Mouse (Mus musculus) gonadal fat pad, adult 2 months (tissue): ENCODE data around the gene Mmgt2. TPM values are rescaled to one million over a fixed set of nuclear protein-coding genes. Genes with fewer than 3 reads are reported as not detected.

Experiments used
- DNase-seq: peaks from one replicate; pipeline ENCODE4 v3.0.0-alpha.2; 2012; ENCODE audit warnings: low read depth
- polyA plus RNA-seq: library from polyadenylated mRNA; depleted of rRNA; stranded (reverse); fragments of >200 nt; gene quantifications from 2 replicates; pipeline ENCODE4 v1.2.3, GENCODE M21; 2012

Gene Mmgt2
- polyA plus RNA-seq, 1 experiment: 50.9 TPM

- DNase-seq: no peak
These were observed 26.7 kb upstream of the Mmgt2 start for GRCm38 (mm10) chr11:62621586-62622283.

- no peak for DNase-seq
These were observed 25.6 kb upstream of the Mmgt2 start for GRCm38 (mm10) chr11:62622850-62623249.

GRCm38 (mm10) chr11:62624341-62625291, 23.8 kb upstream of the Mmgt2 start:
- no peak for DNase-seq

GRCm38 (mm10) chr11:62629352-62630224, 18.9 kb upstream of the Mmgt2 start:
- no peak for DNase-seq

- no peak for DNase-seq
These were observed 18.1 kb upstream of the Mmgt2 start for GRCm38 (mm10) chr11:62630225-62630821.

- DNase-seq: no peak
These were observed 17.3 kb upstream of the Mmgt2 start for GRCm38 (mm10) chr11:62631138-62631537.

- DNase-seq: no peak
These were observed 13.1 kb upstream of the Mmgt2 start for GRCm38 (mm10) chr11:62635406-62635805.

- DNase-seq: no peak
These were observed 12.2 kb upstream of the Mmgt2 start for GRCm38 (mm10) chr11:62636105-62636839.

GRCm38 (mm10) chr11:62636840-62637221, 11.6 kb upstream of the Mmgt2 start:
- no peak for DNase-seq

GRCm38 (mm10) chr11:62637401-62637800, 11.1 kb upstream of the Mmgt2 start:
- DNase-seq: no peak

- no peak for DNase-seq
These were observed 10.7 kb upstream of the Mmgt2 start for GRCm38 (mm10) chr11:62637806-62638205.

- no peak for DNase-seq
These were observed 10.1 kb upstream of the Mmgt2 start for GRCm38 (mm10) chr11:62638402-62638801.

- DNase-seq: no peak
These were observed 8.1 kb upstream of the Mmgt2 start for GRCm38 (mm10) chr11:62640378-62640777.

GRCm38 (mm10) chr11:62642023-62642844, 6.2 kb upstream of the Mmgt2 start:
- DNase-seq: no peak

- no peak for DNase-seq
These were observed 5.3 kb upstream of the Mmgt2 start for GRCm38 (mm10) chr11:62643011-62643631.

- DNase-seq: no peak
These were observed 4.6 kb upstream of the Mmgt2 start for GRCm38 (mm10) chr11:62643681-62644363.

GRCm38 (mm10) chr11:62644602-62645336, 3.7 kb upstream of the Mmgt2 start:
- no peak for DNase-seq

- no peak for DNase-seq
These were observed 3.2 kb upstream of the Mmgt2 start for GRCm38 (mm10) chr11:62645337-62645675.
